Mouse (Mus musculus) cerebellum, adult 18-20 months (tissue): ENCODE measurements around the gene Nostrin.
A peak's percentile ranks its signal among the peaks of the same experiment; 100 is the strongest.

Experiments
- DNase-seq, 2 experiments: peaks; one replicate each; pipeline ENCODE4 v3.0.0; 2021

Nostrin gene

DNA sequence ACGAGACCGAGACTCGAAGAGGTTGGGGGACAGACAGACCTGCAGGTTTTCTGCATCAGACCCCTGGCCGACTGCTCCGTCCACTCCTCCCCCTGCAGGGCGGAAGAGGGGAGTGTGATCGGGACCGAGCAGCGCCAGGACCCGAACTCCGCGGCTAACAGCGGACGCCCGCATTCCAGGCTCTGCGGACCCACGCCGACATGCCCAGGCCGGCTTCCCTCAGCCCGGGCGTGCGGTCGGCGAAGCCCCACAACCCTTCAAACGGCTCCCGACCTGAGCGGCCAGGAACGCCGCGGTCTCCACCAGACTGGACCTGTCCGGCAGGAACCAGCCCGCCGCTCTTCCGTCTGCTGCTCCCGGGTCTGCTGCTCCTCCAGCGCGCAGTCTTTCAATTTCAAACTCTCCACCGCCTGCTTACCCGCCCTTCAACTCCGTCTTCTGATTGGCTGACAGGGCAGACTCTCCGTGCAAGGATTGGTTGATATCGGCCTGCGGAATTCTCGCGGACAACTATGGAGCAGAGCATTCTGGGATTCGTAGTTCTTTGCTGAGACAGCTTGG lies 70.3 kb downstream of the Nostrin start, which contains the start of gene Spc25:
Gene Spc25, minus strand, starts transcription at position 404 of the 561 bp plus-strand sequence.
- peak; percentile 84 to 93 for DNase-seq

DNA sequence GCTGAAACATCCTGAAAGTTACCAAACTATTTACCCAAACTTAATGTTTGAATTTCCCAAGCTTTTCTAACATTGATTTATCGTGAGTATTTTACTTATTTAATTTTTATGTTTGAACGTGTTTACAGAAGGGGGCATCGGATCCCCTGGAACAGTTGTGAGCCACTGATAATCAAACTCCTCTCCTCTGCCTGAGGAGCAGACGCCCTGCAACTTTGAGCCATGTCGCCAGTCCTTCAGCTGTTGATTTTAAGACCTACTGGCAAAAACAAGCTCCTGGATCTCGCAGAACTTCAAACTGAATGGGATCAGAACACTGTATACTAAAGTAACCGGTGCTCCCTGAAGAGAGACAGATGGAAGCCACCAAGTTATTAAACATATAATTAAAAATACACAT lies 70.9 kb downstream of the Nostrin start:
- no peak for DNase-seq

- no peak for DNase-seq
Observed at GRCm38 (mm10) chr2:69209684-69210083, 74.1 kb downstream of the Nostrin start.

GRCm38 (mm10) chr2:69210773-69211172 lies 75.2 kb downstream of the Nostrin start, which contains the start of gene G6pc2:
G6pc2 (plus strand) TSS chr2:69211073.
- no peak for DNase-seq

DNA sequence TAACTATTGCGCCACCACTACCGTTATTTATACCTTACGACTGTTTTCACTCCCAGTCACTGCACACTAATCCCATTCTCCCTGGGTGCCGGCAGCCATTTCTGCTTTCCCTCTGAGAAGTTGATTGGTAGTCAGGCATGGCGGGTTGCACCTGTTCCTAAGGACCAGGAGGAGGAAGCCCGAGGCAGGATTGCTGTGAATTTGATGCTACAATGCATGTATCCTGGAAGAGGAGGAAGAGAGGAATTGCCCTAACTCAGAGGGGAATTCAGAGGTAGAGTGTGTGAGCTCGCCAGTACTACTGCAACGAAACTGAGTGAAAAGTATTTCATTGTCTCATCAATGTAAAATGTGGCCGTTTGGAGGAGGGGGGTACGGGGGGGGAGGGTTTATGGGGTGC lies 77.1 kb downstream of the Nostrin start:
- DNase-seq: no peak

DNA sequence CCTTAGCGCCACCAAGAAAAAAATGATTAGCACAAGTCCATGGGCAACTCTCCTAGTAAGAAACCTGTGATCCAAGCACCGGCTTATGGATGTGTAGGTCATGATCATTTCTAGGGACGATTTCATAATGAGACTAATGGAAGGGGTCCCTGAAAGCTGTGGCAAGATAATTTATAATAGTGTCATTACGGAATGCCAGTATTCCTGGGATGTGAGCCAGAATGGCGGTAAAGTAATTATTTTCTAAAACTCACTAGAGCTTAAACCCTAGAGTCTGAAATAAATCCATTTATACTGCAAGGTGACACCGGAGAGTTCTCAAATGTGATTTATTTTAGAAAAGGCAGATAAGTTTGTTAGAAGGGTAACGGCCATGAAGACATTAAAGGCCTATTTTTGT lies 79.6 kb downstream of the Nostrin start:
- DNase-seq: no peak

- DNase-seq: no peak
Observed at GRCm38 (mm10) chr2:69221868-69222416, 86.3 kb downstream of the Nostrin start.

GRCm38 (mm10) chr2:69222815-69223214 lies 87.2 kb downstream of the Nostrin start:
- DNase-seq: no peak

DNA sequence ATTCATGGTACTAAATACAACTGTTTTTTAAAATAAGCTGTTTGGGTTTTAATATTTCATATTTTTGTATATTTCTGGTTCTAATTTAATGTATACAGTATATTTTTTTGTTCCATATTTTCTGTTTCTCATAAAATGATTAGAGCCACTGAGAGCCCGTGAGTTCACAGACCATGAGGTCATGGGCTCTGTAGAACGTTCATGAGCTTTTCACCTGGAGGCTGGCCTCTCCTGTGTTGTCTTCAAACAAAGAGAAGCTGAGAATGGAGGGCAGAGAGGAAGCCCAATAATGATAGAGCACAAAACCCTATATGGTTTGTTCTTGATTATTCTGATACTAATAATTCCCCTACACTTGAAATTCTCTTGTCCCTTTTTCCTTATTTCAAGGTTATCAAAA lies 89.1 kb downstream of the Nostrin start:
- no peak for DNase-seq

DNA sequence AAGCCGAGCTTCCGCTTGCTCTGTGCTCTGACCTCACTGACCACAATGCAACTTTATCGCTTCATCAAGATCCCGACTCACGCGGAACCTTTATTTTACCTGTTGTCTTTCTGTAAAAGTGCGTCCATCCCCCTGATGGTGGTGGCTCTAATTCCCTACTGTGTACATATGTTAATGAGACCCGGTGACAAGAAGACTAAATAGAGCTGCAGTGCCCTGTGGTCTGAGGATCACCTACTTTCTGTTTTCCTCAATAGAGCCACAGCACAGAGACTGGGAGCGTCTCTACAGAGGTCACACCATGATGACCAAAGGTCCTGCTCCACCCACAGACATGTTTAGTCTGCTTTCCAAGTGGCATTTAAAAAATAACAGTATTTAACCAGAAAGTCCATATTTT lies 91.3 kb downstream of the Nostrin start:
- DNase-seq: no peak

DNA sequence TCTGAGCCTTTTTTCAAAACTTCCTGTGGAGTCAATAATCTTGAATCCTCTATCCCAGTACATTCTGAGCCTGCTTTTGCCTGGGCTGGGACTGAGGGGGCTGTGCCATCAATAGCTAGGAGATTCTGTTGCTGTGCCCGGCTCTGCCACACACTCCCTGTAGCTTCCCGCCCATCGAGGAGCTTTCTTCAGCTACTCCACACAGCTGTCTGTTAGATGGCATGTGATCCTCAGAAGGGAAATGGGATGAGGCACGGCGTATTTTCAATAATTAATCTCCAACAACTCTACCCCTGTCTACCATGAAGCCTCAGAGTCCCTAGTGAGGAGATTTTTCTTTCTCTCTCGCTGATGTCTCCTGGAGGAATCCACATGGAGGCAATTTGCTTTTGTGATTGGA lies 93.0 kb downstream of the Nostrin start:
- DNase-seq: no peak

- no peak for DNase-seq
Observed at GRCm38 (mm10) chr2:69230137-69230536, 94.5 kb downstream of the Nostrin start.

DNA sequence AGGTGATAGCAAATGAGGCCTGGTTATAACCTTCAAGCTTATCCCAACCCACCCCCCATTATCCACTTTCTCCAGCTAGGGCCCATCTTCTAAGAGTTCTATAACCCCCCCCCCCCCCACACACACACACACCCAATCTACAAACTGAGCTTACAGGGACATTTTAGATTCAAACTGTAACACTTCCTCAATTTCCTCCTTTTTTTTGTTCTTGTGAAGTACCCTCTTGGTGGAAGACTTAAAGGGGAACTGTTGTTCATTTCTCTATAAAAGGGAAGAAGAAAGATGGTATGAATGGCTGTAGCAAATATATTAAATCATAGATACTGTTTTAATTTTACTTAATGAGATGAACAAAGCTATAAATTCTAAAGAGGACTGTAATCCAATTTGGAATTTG lies 96.5 kb downstream of the Nostrin start:
- DNase-seq: no peak

DNA sequence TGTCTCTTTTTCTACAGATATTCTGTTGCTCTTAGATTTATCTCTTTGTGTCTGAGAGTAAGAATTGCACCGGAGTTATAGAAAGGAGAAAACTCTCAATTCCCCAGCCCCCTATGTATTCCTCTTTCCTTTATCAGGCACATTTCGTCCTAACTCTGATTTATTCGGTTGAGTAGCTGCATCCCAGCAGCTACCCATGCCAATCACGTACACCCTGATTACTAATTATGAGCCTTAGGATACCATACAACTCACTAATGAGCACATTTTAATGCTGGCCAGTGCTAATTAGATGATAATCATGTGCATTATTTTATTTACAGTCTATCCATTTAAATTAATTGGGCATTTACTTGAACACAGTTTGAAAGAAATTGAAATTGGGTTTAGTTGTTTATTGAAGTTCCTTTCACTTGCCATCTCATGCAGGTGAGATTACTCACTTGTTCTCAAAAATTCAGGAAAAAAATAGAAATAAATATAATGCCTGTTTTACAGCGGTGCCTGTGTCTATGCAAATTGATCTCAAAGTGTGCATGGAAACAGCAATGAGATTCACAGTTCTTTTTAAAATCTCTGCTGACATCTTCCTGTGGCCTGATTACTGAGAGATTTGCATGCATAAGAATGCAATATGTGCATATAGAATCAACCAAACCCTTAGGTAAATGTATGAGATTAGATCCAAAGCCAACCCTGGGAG lies 99.5 kb downstream of the Nostrin start:
- no peak for DNase-seq
